ENCODE assay signal across 28 mouse cellular contexts in the genomic region with DNA sequence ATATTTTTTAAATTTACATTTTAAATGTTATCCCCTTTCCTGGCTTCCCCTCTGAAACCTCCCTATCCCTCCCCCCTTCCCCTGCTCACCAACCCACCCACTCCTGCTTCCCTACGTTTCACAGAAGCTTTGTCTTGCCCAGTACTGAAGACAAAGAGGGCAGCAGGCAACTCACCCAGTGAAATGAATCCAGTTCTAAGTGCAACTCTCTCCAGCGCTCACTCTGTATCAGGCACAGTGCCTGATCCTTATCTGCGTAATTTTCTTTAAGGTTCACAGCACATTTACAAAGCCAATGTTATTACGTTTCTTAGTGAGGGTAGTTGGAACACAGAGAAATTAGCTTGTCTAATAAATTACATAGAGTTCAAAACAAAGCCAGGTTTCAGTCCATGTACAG.
DNase-seq lines count a peak whose midpoint lies in the region; ATAC-seq and TF ChIP-seq lines count a peak whose summit lies in the region.
"Had no signal": no experiment of that assay in that cellular context is flagged by ENCODE, and none has a peak within 500 bp of the region (broad histone marks: within the 10 kb centered on the region; RNA-seq: fewer than 3 reads in every experiment).

No protein-coding gene starts in this region.

- ATAC-seq in hindbrain, postnatal 0 days: no peak
- ATAC-seq in kidney, postnatal 0 days (replicated peaks; ENCODE audit: low FRiP score, low read depth): 0 out of 2 replicates have a peak, but pooled peaks have one; percentile 17
- ATAC-seq in hindbrain, embryonic 13.5 days (ENCODE audit: low FRiP score): no peak
- ATAC-seq: activated CD4-positive, CD25-positive, alpha-beta regulatory T cell, adult 4 months; intestine, embryonic 15.5 days had no signal

- H3K4me1 ChIP-seq in hindbrain, embryonic 10.5 days (replicated peaks): 0 out of 2 replicates have a peak, but pooled peaks cover 3% of the 10 kb centered on the region
- no peaks in the 10 kb centered on the region for H3K4me1 ChIP-seq in hindbrain, postnatal 0 days (ENCODE audit: insufficient read depth, low read length)
- H3K4me1 ChIP-seq in kidney, postnatal 0 days (replicated peaks; ENCODE audit: insufficient read depth, low read length): no peaks in the 10 kb centered on the region
- H3K4me1 ChIP-seq in hindbrain, embryonic 13.5 days (replicated peaks): peaks cover 2% of the 10 kb centered on the region; the same call in 1 of the 2 replicates
- H3K4me1 ChIP-seq: hindbrain, embryonic 15.5 days; intestine, embryonic 15.5 days; midbrain, embryonic 10.5 days had no signal

- H3K27ac ChIP-seq in hindbrain, embryonic 10.5 days: peak overlapping the region; percentile 70
- no peak overlapping the region for H3K27ac ChIP-seq in hindbrain, postnatal 0 days
- no peak overlapping the region for H3K27ac ChIP-seq in kidney, postnatal 0 days
- 0 out of 2 replicates have a peak overlapping the region, but pooled peaks have one; percentile 18 for H3K27ac ChIP-seq in hindbrain, embryonic 13.5 days
- H3K27ac ChIP-seq: hindbrain, embryonic 15.5 days; intestine, embryonic 15.5 days; liver, embryonic 14.5 days; midbrain, embryonic 10.5 days had no signal

- no peaks in the 10 kb centered on the region for H3K36me3 ChIP-seq in hindbrain, embryonic 10.5 days
- H3K36me3 ChIP-seq in hindbrain, postnatal 0 days (ENCODE audit: insufficient read depth, low read length): no peaks in the 10 kb centered on the region
- no peaks in the 10 kb centered on the region for H3K36me3 ChIP-seq in kidney, postnatal 0 days (ENCODE audit: insufficient read depth, low read length)
- no peaks in the 10 kb centered on the region for H3K36me3 ChIP-seq in hindbrain, embryonic 13.5 days
- H3K36me3 ChIP-seq: hindbrain, embryonic 15.5 days; intestine, embryonic 15.5 days; midbrain, embryonic 10.5 days had no signal

- no peaks in the 10 kb centered on the region for H3K27me3 ChIP-seq in hindbrain, embryonic 10.5 days (ENCODE audit: insufficient read depth, poor library complexity, severe bottlenecking)
- H3K27me3 ChIP-seq in hindbrain, postnatal 0 days (ENCODE audit: insufficient read depth, low read length): no peaks in the 10 kb centered on the region
- H3K27me3 ChIP-seq in kidney, postnatal 0 days (ENCODE audit: insufficient read depth, low read length): no peaks in the 10 kb centered on the region
- no peaks in the 10 kb centered on the region for H3K27me3 ChIP-seq in hindbrain, embryonic 13.5 days
- H3K27me3 ChIP-seq: hindbrain, embryonic 15.5 days; intestine, embryonic 15.5 days had no signal

- no peak overlapping the region for H3K4me2 ChIP-seq in hindbrain, postnatal 0 days (ENCODE audit: low read depth, low read length)
- H3K4me2 ChIP-seq in kidney, postnatal 0 days (ENCODE audit: low read length): no peak overlapping the region
- H3K4me2 ChIP-seq in hindbrain, embryonic 13.5 days: no peak overlapping the region
- H3K4me2 ChIP-seq: hindbrain, embryonic 15.5 days; intestine, embryonic 15.5 days had no signal

- no peak for TF ChIP-seq CTCF in hindbrain, postnatal 0 days (IDR thresholded peaks at IDR 0.05; ENCODE audit: low read depth)
- no peak for TF ChIP-seq CTCF in kidney, postnatal 0 days (IDR thresholded peaks at IDR 0.05; ENCODE audit: low read depth)
- no peak for TF ChIP-seq CTCF in brain, embryonic 14.5 days (IDR thresholded peaks at IDR 0.05; ENCODE audit: borderline replicate concordance, extremely low read depth, insufficient read depth, insufficient read length)

- peak; percentile 15 for DNase-seq in hindbrain, embryonic 10.5 days (ENCODE audit: low spot score)
- no peak for DNase-seq in hindbrain, postnatal 0 days (ENCODE audit: low spot score)
- DNase-seq in kidney, postnatal 0 days (ENCODE audit: low spot score): peak; percentile 17
- DNase-seq in kidney, postnatal 25 days: no peak
- peak; percentile 48 for DNase-seq in brain, embryonic 14.5 days (ENCODE audit: low read depth)
- DNase-seq in ovary, postnatal 14 days (ENCODE audit: low spot score): no peak
- DNase-seq in right cerebral cortex, adult 2 months (ENCODE audit: low spot score in 2 of 2): no peak
- DNase-seq: adrenal gland, adult 2 months; adrenal gland, postnatal 36 days; B cell, adult 2 months; cerebellum, adult 2 months; cerebellum, postnatal 14 days; gastrocnemius, postnatal 14 days; heart, postnatal 14 days; kidney, adult 9 months; layer of hippocampus, adult 9-11 months; liver; lung, adult 2 months; lung, postnatal 14 days; right cerebral cortex, postnatal 14 days; thymus, postnatal 14 days had no signal

- H3K9me3 ChIP-seq in hindbrain, embryonic 10.5 days: no peaks in the 10 kb centered on the region
- H3K9me3 ChIP-seq in hindbrain, postnatal 0 days (ENCODE audit: low read length): no peaks in the 10 kb centered on the region
- no peaks in the 10 kb centered on the region for H3K9me3 ChIP-seq in kidney, postnatal 0 days (replicated peaks; ENCODE audit: low read length)
- H3K9me3 ChIP-seq in hindbrain, embryonic 13.5 days: no peaks in the 10 kb centered on the region
- H3K9me3 ChIP-seq: hindbrain, embryonic 15.5 days; intestine, embryonic 15.5 days; midbrain, embryonic 10.5 days had no signal

- no peak overlapping the region for H3K4me3 ChIP-seq in hindbrain, embryonic 10.5 days
- no peak overlapping the region for H3K4me3 ChIP-seq in hindbrain, postnatal 0 days (ENCODE audit: low read length)
- no peak overlapping the region for H3K4me3 ChIP-seq in kidney, postnatal 0 days (replicated peaks; ENCODE audit: low read depth, low read length)
- no peak overlapping the region for H3K4me3 ChIP-seq in hindbrain, embryonic 13.5 days
- H3K4me3 ChIP-seq: hindbrain, embryonic 15.5 days; intestine, embryonic 15.5 days; midbrain, embryonic 10.5 days; myocyte had no signal

- H3K9ac ChIP-seq in hindbrain, postnatal 0 days (replicated peaks; ENCODE audit: low read length): no peak overlapping the region
- H3K9ac ChIP-seq in kidney, postnatal 0 days (ENCODE audit: low read depth, low read length): no peak overlapping the region
- no peak overlapping the region for H3K9ac ChIP-seq in hindbrain, embryonic 13.5 days
- H3K9ac ChIP-seq: hindbrain, embryonic 15.5 days; intestine, embryonic 15.5 days; liver, embryonic 14.5 days had no signal

- WGBS in hindbrain, embryonic 10.5 days: 42% methylated on average over 4 of the region's 4 CpGs
- 24% methylated on average over 4 of the region's 4 CpGs for WGBS in hindbrain, postnatal 0 days
- 34% methylated on average over 4 of the region's 4 CpGs for whole genome bisulfite sequencing in kidney, postnatal 0 days
- 25% methylated on average over 4 of the region's 4 CpGs for WGBS in hindbrain, embryonic 13.5 days

- no peak for TF ChIP-seq POLR2A in brain, embryonic 14.5 days (IDR thresholded peaks at IDR 0.05; ENCODE audit: borderline replicate concordance, extremely low read depth, insufficient read depth, insufficient read length, poor library complexity, severe bottlenecking)

Comparison
In these comparisons a context has a peak if more than half of its experiments do, and no peak if none do; other contexts are left out.
1. DNase-seq: peak in hindbrain, embryonic 10.5 days (single experiment), kidney, postnatal 0 days (single experiment) and brain, embryonic 14.5 days (single experiment); none in hindbrain, postnatal 0 days (single experiment), kidney, postnatal 25 days (0 of 2), ovary, postnatal 14 days (single experiment) and right cerebral cortex, adult 2 months (0 of 2).
2. H3K27ac ChIP-seq: peak in hindbrain, embryonic 10.5 days (single experiment) and hindbrain, embryonic 13.5 days (single experiment); none in hindbrain, postnatal 0 days (single experiment) and kidney, postnatal 0 days (single experiment).